Mouse (Mus musculus): ENCODE measurements around the gene Olfr92. TPM values are rescaled to one million over a fixed set of nuclear protein-coding genes. Genes with fewer than 3 reads are reported as not detected.

Gene Olfr92
- polyA plus RNA-seq (2012; rRNA removed) = not detected in 2 replicates

GRCm38 (mm10) chr17:37119988-37120387 lies at the start of gene Olfr92:
Gene Olfr92, minus strand, starts transcription at chr17:37120088.

GRCm38 (mm10) chr17:37161394-37161793 lies 41.5 kb upstream of the Olfr92 start, which contains the start of gene Olfr93:
Gene Olfr93, minus strand, starts transcription at chr17:37161494.

GRCm38 (mm10) chr17:37098178-37098577 lies 21.7 kb downstream of the Olfr92 start, which contains the start of gene Olfr91:
Gene Olfr91, minus strand, starts transcription at chr17:37098278.

GRCm38 (mm10) chr17:37088399-37088798 lies 31.5 kb downstream of the Olfr92 start, which contains the start of gene Olfr90:
Gene Olfr90, minus strand, starts transcription at chr17:37088499.

Other genes starting within 250 kb of the Olfr92 start
- gene Trim40, start 230.0 kb downstream of the Olfr92 start, polyA plus RNA-seq (2012; rRNA removed) = 0.14 and 0.38 TPM in 2 replicates
- gene Trim31, start 222.0 kb downstream of the Olfr92 start, polyA plus RNA-seq (2012; rRNA removed) = not detected in 2 replicates
- 13.0 and 39.4 TPM in 2 replicates for gene Rnf39, start 177.2 kb downstream of the Olfr92 start, polyA plus RNA-seq (2012; rRNA removed)
- gene Ppp1r11, start 168.3 kb downstream of the Olfr92 start, polyA plus RNA-seq (2012; rRNA removed) = 13.9 and 20.2 TPM in 2 replicates
- 10.5 and 15.2 TPM in 2 replicates for gene Znrd1, start 161.5 kb downstream of the Olfr92 start, polyA plus RNA-seq (2012; rRNA removed)
- gene Znrd1as, start 161.5 kb downstream of the Olfr92 start, polyA plus RNA-seq (2012; rRNA removed) = 0.34 TPM in 1 of 2 replicates, not detected in the other
- not detected in 2 replicates for gene 2410137M14Rik, start 138.9 kb downstream of the Olfr92 start, polyA plus RNA-seq (2012; rRNA removed)
- 0.10 TPM in 1 of 2 replicates, not detected in the other for gene H2-M5, start 130.6 kb downstream of the Olfr92 start, polyA plus RNA-seq (2012; rRNA removed)
- 0.31 and 0.65 TPM in 2 replicates for gene Zfp57, start 118.9 kb downstream of the Olfr92 start, polyA plus RNA-seq (2012; rRNA removed)
- not detected in 2 replicates for gene Mog, start 96.7 kb downstream of the Olfr92 start, polyA plus RNA-seq (2012; rRNA removed)
- gene Gabbr1, start 74.1 kb downstream of the Olfr92 start, polyA plus RNA-seq (2012; rRNA removed) = 8.1 and 12.3 TPM in 2 replicates
- gene Olfr90, start 31.6 kb downstream of the Olfr92 start, polyA plus RNA-seq (2012; rRNA removed) = not detected in 2 replicates
- gene Olfr91, start 21.8 kb downstream of the Olfr92 start, polyA plus RNA-seq (2012; rRNA removed) = not detected in 2 replicates
- gene Olfr93, start 41.4 kb upstream of the Olfr92 start, polyA plus RNA-seq (2012; rRNA removed) = not detected in 2 replicates
- gene Ubd, start 73.8 kb upstream of the Olfr92 start, polyA plus RNA-seq (2012; rRNA removed) = not detected in 2 replicates
- not detected in 2 replicates for gene Olfr94, start 80.9 kb upstream of the Olfr92 start, polyA plus RNA-seq (2012; rRNA removed)
- not detected in 2 replicates for gene Olfr95, start 93.0 kb upstream of the Olfr92 start, polyA plus RNA-seq (2012; rRNA removed)
- gene Olfr96, start 100.1 kb upstream of the Olfr92 start, polyA plus RNA-seq (2012; rRNA removed) = not detected in 2 replicates
- not detected in 2 replicates for gene Olfr97, start 117.2 kb upstream of the Olfr92 start, polyA plus RNA-seq (2012; rRNA removed)
- not detected in 2 replicates for gene Olfr98, start 143.7 kb upstream of the Olfr92 start, polyA plus RNA-seq (2012; rRNA removed)
- gene H2-M3, start 150.1 kb upstream of the Olfr92 start, polyA plus RNA-seq (2012; rRNA removed) = 1.7 TPM in 2 replicates
- not detected in 2 replicates for gene Olfr99, start 163.4 kb upstream of the Olfr92 start, polyA plus RNA-seq (2012; rRNA removed)
- gene Olfr101, start 184.2 kb upstream of the Olfr92 start, polyA plus RNA-seq (2012; rRNA removed) = not detected in 2 replicates
- not detected in 2 replicates for gene Olfr102, start 197.0 kb upstream of the Olfr92 start, polyA plus RNA-seq (2012; rRNA removed)
- not detected in 2 replicates for gene Olfr103, start 219.6 kb upstream of the Olfr92 start, polyA plus RNA-seq (2012; rRNA removed)
- not detected in 2 replicates for gene Olfr104-ps, start 239.5 kb upstream of the Olfr92 start, polyA plus RNA-seq (2012; rRNA removed)